Mouse (Mus musculus): ENCODE measurements around the gene Ube2s.

Gene Ube2s

DNA sequence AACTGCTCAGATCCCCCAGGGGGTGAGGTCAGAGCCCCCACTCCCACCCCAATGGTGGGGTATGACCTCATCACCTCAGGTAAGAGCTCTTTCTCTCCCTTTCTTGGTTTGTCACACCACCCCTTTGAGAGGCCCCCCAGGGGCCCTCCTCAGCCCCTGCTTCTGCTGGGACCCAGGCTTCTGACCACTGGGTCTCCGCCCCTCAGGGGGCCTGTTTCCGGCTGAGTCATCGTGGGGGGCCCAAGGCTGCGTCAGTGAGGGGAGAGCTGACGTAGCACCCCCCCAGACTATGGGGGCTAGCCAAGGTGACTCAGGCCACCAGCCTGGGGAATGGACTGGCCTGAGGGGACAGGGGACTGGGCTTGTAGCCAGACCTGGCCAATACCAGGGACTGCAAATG lies 32.5 kb downstream of the Ube2s start:
- in situ Hi-C loops (cut with MboI, MseI): no loop called here

DNA sequence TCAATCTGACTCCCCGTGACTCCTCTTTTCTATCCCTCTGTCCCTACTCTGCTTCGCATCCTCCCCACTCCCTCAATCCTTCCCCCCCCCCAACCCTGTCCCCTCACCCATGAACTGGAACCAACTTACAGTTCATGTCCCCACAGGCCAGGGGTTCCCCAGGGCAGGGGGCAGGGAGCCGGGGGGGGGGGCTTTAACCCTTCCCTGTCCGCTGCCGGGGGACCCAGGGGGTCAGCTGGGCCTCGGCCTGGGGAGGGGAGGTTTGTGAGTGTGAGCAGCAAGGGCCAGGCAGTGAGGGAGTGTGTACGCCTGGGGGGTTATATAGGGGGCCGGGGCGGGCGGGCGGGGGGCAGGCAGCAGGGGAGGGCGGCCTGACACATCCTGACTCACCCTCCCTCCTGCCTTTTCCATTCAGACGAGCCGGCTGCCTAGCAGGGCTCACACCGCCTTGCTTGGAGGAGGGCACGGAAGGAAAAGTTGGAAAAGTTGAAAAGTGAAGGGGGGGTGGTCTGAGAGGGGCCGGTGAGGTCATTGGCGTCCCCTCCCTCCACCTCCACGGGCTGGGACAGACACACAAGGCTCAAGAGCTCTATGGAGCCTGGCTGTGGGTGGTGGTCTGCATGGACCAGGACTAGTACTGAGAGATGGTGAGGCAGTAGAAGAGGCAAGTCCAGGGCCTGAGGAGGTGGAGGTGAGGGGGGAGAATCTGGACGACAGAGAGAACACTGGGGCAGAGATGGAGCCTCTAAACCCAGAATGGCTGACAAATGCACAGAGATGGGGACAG lies 34.3 kb downstream of the Ube2s start:
- in situ Hi-C loops (cut with MboI, MseI): no loop called here

- in situ Hi-C loops (cut with MboI, MseI): no loop called here
These were observed 35.2 kb downstream of the Ube2s start for GRCm38 (mm10) chr7:4776861-4777830.

- in situ Hi-C loops (cut with MboI, MseI): no loop called here
These were observed 36.3 kb downstream of the Ube2s start for GRCm38 (mm10) chr7:4776131-4776530.

- in situ Hi-C loops (cut with MboI, MseI): no loop called here
These were observed 41.2 kb downstream of the Ube2s start, which contains the start of gene Fam71e2 for GRCm38 (mm10) chr7:4771202-4771601. Fam71e2 (minus strand) TSS chr7:4771302.

DNA sequence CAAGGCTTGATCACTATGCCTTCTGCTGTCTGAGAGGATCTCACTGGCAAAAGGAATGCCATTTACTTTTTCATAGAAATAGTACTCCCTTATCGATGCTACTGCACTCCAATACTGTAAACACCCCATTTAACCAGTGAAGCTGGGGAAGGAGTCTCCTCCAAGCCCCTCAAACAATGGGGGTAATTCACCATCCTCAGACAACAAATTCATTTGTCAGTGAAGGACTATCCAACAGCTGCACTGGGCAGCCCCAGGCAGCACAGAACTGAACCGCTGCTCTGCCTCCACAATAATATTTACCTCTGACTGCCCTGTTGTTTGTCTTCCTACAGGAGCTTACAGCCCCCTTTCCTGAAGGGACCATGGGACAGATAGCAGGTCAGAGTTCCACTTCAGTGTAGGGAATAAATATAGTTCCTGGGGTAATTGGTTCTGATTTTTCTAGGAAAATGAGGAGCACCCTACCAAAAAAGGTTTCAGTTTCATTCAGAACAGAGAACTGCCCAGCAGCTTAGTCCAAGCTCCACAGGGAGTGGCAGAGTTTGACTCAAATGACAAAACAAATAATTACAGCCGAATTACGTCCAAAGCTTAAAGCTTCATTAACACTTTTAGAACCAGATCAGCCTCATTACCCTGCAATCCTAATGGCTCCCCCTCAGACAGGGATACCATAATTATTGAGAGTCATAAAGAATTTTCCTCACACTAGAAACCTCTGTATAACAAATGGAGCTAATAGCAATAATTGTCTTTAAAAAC lies 47.3 kb downstream of the Ube2s start:
- in situ Hi-C loops (cut with MboI, MseI): no loop called here

DNA sequence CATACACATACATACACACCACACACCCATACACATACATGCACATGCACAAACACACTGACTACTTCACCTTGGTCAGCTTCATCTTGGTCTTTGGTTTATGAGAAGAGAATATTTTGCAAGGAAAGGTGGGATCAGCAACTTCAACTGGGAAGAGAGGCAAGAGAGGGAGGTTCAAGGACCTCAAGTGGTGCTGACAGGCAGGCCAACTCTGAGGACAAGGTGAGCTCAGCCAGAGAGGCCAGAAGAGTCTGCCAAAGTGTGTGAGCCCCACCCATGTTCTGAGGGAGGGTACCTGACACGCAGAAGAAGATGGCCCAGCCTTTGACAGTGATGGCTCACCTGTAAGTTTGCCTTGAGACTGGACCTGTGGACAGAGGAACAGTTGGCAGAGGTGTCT lies 52.7 kb downstream of the Ube2s start:
- in situ Hi-C loops (cut with MboI, MseI): no loop called here

DNA sequence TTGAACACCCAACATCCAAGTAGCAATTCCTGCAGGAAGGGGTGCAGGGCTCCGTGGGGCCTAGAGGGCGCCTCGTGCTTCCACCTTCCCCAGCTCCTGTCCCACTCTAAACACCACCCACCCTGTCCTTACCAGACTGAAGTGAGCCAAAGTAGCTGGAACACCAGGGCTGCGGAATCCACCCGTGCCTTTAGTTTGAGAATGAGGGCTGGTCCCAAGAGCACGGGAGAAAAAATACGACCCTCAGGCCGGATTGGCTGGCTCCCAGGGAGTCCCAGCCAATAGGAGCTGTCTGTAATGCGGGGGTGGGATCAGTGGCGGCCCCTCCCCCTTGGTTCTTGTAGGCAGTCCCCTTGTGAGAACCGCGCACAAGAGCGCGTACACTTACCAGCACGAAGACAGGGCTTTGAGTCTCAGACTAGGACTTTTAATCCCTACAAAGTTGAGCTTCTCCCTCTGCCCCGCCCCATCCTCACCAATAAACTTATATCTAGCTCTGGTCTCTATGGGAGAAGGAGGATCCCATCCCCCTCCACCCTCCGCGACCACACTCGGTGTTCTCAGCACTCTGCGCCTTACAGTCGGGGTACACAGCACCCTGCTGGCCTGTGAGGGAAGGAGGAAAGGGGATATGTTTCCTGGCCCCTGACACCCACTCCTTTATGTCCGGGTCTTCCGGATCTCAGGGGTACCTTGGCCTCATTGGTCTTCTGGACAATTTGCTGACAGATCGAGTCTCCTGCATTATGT lies 59.4 kb downstream of the Ube2s start, which contains the start of gene Cox6b2:
Cox6b2 (minus strand) TSS at position 274 of the 750 bp plus-strand sequence.
- in situ Hi-C loops (cut with MboI, MseI): no loop called here

DNA sequence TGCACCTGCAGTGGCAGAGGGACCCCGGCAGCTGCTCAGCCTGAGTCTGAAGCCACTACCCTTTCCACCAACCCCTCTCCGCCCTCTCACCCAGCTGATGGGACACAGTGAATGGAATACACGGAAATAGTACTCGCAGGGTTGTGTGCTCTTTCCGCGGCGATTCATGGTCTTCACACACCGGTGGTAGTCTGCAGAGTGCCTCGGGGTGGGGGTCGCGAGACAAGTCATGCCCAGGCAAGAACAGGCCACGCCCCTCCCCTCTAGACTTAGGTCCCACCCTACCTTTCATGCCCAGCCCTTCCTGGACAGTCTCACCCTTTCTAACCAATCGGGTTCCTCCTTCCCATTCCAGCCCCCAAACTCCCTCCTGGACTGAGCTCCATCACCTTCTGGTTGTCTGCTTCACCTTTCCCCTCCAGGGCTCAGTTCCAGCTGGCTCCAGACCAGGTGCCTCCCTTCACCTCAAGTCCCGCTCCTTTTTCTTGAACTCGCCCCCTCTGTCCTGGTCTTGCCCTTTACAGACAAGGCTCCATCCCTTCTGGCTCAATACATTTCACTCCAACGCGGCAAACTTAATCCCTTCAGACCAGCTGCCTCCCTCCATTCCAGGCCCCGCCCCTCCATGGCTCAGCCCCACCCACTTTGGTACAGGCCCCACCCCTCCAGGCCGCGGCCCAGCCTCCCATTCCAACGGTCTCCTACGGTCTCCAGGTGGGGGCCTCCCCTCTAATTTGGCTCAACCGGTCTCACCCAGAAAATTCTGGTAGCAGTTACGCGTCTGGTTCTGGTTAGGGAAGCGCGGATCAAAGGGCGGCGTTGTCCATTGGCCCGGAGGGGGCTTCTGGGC lies 60.2 kb downstream of the Ube2s start:
- in situ Hi-C loops (cut with MboI, MseI): no loop called here

GRCm38 (mm10) chr7:4749169-4749568 lies 63.2 kb downstream of the Ube2s start:
- in situ Hi-C loops (cut with MboI, MseI): loop anchor here in 1 of 2 experiments (10.0 kb wide), 1 partner anchor 304 kb away; the partner anchor contains the start of gene Rdh13

DNA sequence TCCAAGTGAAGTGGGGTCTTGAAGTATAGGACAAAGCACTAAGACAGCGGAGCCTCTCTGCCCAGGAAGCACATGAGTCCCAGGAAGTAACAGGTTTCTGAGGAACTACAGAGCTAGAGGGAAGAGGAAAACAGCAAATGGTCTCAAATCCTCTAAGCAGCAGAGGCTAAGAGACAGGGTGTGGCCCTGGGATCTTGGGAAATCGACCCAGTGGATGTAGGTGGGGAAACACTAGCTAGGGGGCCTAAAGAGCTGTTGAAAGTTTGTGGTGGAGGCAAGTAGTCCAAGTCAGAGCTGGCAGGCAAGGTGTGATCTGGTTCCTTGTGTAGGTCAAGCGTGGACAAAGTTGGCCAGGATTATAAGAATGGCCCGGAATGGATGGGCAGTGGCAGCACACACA lies 64.1 kb downstream of the Ube2s start:
- in situ Hi-C loops (cut with MboI, MseI): loop anchor here in 1 of 2 experiments (10.0 kb wide), 1 partner anchor 304 kb away; the partner anchor contains the start of gene Rdh13

GRCm38 (mm10) chr7:4747156-4747899 lies 65.1 kb downstream of the Ube2s start:
- in situ Hi-C loops (cut with MboI, MseI): loop anchor here in 1 of 2 experiments (10.0 kb wide), 1 partner anchor 303 kb away; the partner anchor contains the start of gene Rdh13

DNA sequence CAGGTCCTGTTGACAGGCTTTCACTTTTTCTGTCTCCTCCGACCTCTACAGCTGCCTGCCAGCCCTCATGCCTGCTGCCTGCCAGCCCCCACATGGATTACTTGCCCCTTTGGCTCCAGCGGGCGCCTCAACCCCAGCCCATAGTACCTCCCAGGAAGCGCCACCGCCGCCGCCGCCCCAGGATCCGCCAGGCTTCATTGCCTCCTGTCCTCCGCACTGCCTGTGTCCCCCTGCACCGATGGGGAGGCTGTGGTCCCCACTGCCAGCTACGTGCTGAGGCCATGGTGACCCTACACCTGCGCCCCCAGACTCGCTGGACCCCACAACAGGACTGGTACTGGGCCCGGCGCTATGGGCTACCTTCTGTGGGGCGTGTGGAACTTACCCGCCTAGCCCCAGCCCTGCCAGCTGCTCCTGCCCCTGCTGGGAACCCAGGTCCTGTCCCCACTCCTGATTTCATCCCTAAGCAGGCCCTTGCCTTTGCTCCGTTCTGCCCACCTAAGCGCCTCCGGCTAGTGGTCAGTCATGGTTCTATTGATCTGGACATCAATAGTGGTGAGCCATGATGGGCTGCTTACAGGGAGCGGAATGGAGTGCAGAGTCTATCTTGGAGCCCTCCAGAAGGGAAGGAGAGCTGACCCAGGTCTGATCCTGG lies 65.9 kb downstream of the Ube2s start:
- in situ Hi-C loops (cut with MboI, MseI): loop anchor here in 1 of 2 experiments (10.0 kb wide), 1 partner anchor 302 kb away; the partner anchor contains the start of gene Rdh13

- in situ Hi-C loops (cut with MboI, MseI): loop anchor here in 1 of 2 experiments (10.0 kb wide), 1 partner anchor 300 kb away; the partner anchor contains the start of gene Rdh13
These were observed 67.5 kb downstream of the Ube2s start for GRCm38 (mm10) chr7:4744886-4745285.

Data from T-helper 17 cell (primary cell).